Mouse (Mus musculus) bone marrow macrophage, adult 2 months (primary cell): ENCODE data around the gene Gm44805. TPM values are rescaled to one million over a fixed set of nuclear protein-coding genes. Genes with fewer than 3 reads are reported as not detected.
A peak's percentile ranks its signal among the peaks of the same experiment; 100 is the strongest.

Source experiments
- H3K27ac ChIP-seq: 2 replicates; pipeline ENCODE4 v1.5.1; 2012; ENCODE audit warnings: low read depth, low read length; ENCODE audit not compliant: insufficient read depth
- H3K4me1 ChIP-seq: 2 replicates; pipeline ENCODE4 v1.6.1; 2012; ENCODE audit warnings: low read length; ENCODE audit not compliant: control insufficient read depth, insufficient read depth
- H3K4me3 ChIP-seq: 2 replicates; pipeline ENCODE4 v1.5.1; 2012; ENCODE audit warnings: mild to moderate bottlenecking, low read length, moderate library complexity; ENCODE audit not compliant: insufficient read depth
- CTCF ChIP-seq: IDR thresholded peaks from 2 replicates; pipeline ENCODE4 v1.5.1; 2012; ENCODE audit warnings: low read depth, mild to moderate bottlenecking, low read length, moderate library complexity
- POLR2A ChIP-seq: IDR thresholded peaks from 2 replicates; pipeline ENCODE4 v1.6.1; 2012; ENCODE audit warnings: mild to moderate bottlenecking, low read depth, low read length, borderline replicate concordance
- polyA plus RNA-seq: library from polyadenylated mRNA; stranded (reverse); fragments of >200 nt; gene quantifications from 2 replicates; pipeline ENCODE4 v1.2.4, GENCODE M21; 2012; ENCODE audit not compliant: missing spikeins, insufficient read depth, insufficient read length

Gene Gm44805
- polyA plus RNA-seq, 1 experiment = not detected

GRCm38 (mm10) chr7:19701069-19701761 lies 20.0 kb upstream of the Gm44805 start:
- Histone ChIP-seq H3K27ac (peak overlapping the region; percentile 96), H3K4me1 (peaks cover 17% of the 10 kb centered on the region), H3K4me3 (no peak overlapping the region)
- TF ChIP-seq POLR2A = no peak
- peak; percentile 47; the same call in 1 of the 2 replicates for TF ChIP-seq CTCF

GRCm38 (mm10) chr7:19700299-19701068 lies 19.3 kb upstream of the Gm44805 start:
- no peak overlapping the region for H3K4me3 ChIP-seq
- peak overlapping the region; percentile 96 for H3K27ac ChIP-seq
- peaks cover 23% of the 10 kb centered on the region for H3K4me1 ChIP-seq
- TF ChIP-seq CTCF (no peak), POLR2A (no peak)

GRCm38 (mm10) chr7:19699827-19700148 lies 18.6 kb upstream of the Gm44805 start:
- H3K4me1 ChIP-seq = peaks cover 29% of the 10 kb centered on the region

GRCm38 (mm10) chr7:19698907-19699826 lies 17.9 kb upstream of the Gm44805 start, which contains the start of gene Apoe:
TSS of gene Apoe (minus strand) at chr7:19699188.
- TF ChIP-seq POLR2A (peak; percentile 81; the same call in 1 of the 2 replicates), CTCF (no peak)
- peak within 1 kb of the TSS; percentile 92 for H3K4me3 ChIP-seq
- H3K27ac ChIP-seq = peak within 1 kb of the TSS; percentile 96
- H3K4me1 ChIP-seq = peaks cover 36% of the 10 kb centered on the region

More at GRCm38 (mm10) chr7:19699827-19700148, 18.6 kb upstream of the Gm44805 start:
- Histone ChIP-seq H3K27ac (peak overlapping the region; percentile 96), H3K4me3 (no peak overlapping the region)
- TF ChIP-seq CTCF (no peak), POLR2A (no peak)

GRCm38 (mm10) chr7:19697949-19698906 lies 17.0 kb upstream of the Gm44805 start:
- Histone ChIP-seq H3K4me3 (peak overlapping the region; percentile 92), H3K27ac (peak overlapping the region; percentile 96), H3K4me1 (peaks cover 43% of the 10 kb centered on the region)
- TF ChIP-seq POLR2A (no peak), CTCF (no peak)

GRCm38 (mm10) chr7:19696336-19696873 lies 15.2 kb upstream of the Gm44805 start:
- Histone ChIP-seq H3K27ac (peak overlapping the region; percentile 98; the same call in 1 of the 2 replicates), H3K4me1 (peaks cover 53% of the 10 kb centered on the region), H3K4me3 (peak overlapping the region; percentile 92)
- TF ChIP-seq POLR2A (no peak), CTCF (no peak)

GRCm38 (mm10) chr7:19695881-19696280 lies 14.7 kb upstream of the Gm44805 start:
- Histone ChIP-seq H3K27ac (peak overlapping the region; percentile 98), H3K4me1 (peaks cover 52% of the 10 kb centered on the region), H3K4me3 (peak overlapping the region; percentile 92)
- TF ChIP-seq CTCF (no peak), POLR2A (no peak)

GRCm38 (mm10) chr7:19695213-19695594 lies 14.0 kb upstream of the Gm44805 start:
- TF ChIP-seq CTCF (no peak), POLR2A (no peak)
- H3K4me3 ChIP-seq = no peak overlapping the region
- H3K27ac ChIP-seq = peak overlapping the region; percentile 98
- peaks cover 45% of the 10 kb centered on the region for H3K4me1 ChIP-seq
